Mouse (Mus musculus): Measurements from ENCODE around the gene Mmp15. TPM values are rescaled to one million over a fixed set of nuclear protein-coding genes. Genes with fewer than 3 reads are reported as not detected.
A peak's percentile ranks its signal among the peaks of the same experiment; 100 is the strongest.

Gene Mmp15
- polyA plus RNA-seq, 1 experiment from 2014 or later = 38.1 TPM

- H3K9ac ChIP-seq (ENCODE audit: low read depth, low read length) = 0 out of 2 replicates have a peak overlapping the region, but pooled peaks have one; percentile 46
Observed at GRCm38 (mm10) chr8:95348811-95349630, 3.0 kb upstream of the Mmp15 start.

DNA sequence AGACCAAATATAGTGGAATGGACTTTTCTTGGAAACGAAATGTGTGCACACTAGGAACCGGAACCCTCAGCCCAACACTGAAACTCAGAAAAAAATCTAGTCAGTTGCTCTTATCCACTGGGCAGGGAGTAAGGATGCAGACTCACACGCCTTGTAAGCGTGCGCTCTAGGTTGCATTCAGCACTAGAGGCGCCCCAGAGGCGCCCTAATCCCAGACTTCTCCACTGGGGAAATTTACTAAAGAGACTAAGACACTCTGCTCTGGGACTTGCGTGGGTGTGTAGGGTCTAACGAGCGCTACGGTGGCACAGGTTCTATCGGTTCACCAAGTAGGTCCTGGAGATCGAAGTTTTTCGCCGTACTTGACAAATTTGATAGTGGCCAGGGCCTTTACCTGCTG lies 607 bp upstream of the Mmp15 start:
- H3K27ac ChIP-seq (ENCODE audit: low read depth, low read length) = peak overlapping the region; percentile 91

More at GRCm38 (mm10) chr8:95348811-95349630, 3.0 kb upstream of the Mmp15 start:
- 50% methylated on average over 19 of the region's 19 CpGs for WGBS (ENCODE audit: insufficient replicate concordance)
- ATAC-seq (replicated peaks; ENCODE audit: insufficient number of reproducible peaks, low FRiP score, low TSS enrichment) = no peak
- no peak overlapping the region for H3K27ac ChIP-seq (ENCODE audit: low read depth, low read length)
- no peak overlapping the region for H3K4me3 ChIP-seq (ENCODE audit: low read depth, low read length)
- peaks cover 21% of the 10 kb centered on the region for H3K4me1 ChIP-seq (ENCODE audit: control insufficient read depth, insufficient read depth, low read length)
- H3K9me3 ChIP-seq (replicated peaks; ENCODE audit: control insufficient read depth, low read length) = no peaks in the 10 kb centered on the region
- H3K36me3 ChIP-seq (ENCODE audit: control insufficient read depth, insufficient read depth, low read length) = no peaks in the 10 kb centered on the region; the same call in none of the 2 replicates
- H3K4me2 ChIP-seq = no peak overlapping the region
- no peaks in the 10 kb centered on the region; the same call in 1 of the 2 replicates for H3K27me3 ChIP-seq (ENCODE audit: control insufficient read depth, insufficient read depth, low read length)

GRCm38 (mm10) chr8:95352871-95353866 lies 1.1 kb downstream of the Mmp15 start:
- no peaks in the 10 kb centered on the region for H3K36me3 ChIP-seq (ENCODE audit: control insufficient read depth, insufficient read depth, low read length)
- peak; percentile 12; the same call in 1 of the 2 replicates for ATAC-seq (replicated peaks; ENCODE audit: insufficient number of reproducible peaks, low FRiP score, low TSS enrichment)
- H3K4me2 ChIP-seq = peak overlapping the region; percentile 85
- 1% methylated on average over 58 of the region's 62 CpGs for WGBS (ENCODE audit: insufficient replicate concordance)
- H3K9ac ChIP-seq (ENCODE audit: low read depth, low read length) = peak overlapping the region; percentile 99
- peak overlapping the region; percentile 92 for H3K4me3 ChIP-seq (ENCODE audit: low read depth, low read length)
- H3K4me1 ChIP-seq (ENCODE audit: control insufficient read depth, insufficient read depth, low read length) = peaks cover 53% of the 10 kb centered on the region
- peak overlapping the region; percentile 91 for H3K27ac ChIP-seq (ENCODE audit: low read depth, low read length)
- H3K9me3 ChIP-seq (replicated peaks; ENCODE audit: control insufficient read depth, low read length) = no peaks in the 10 kb centered on the region
- H3K27me3 ChIP-seq (ENCODE audit: control insufficient read depth, insufficient read depth, low read length) = no peaks in the 10 kb centered on the region; the same call in 1 of the 2 replicates

More for the DNA sequence above, 607 bp upstream of the Mmp15 start:
- Histone ChIP-seq H3K4me1 (ENCODE audit: control insufficient read depth, insufficient read depth, low read length) (peaks cover 44% of the 10 kb centered on the region), H3K4me2 (peak overlapping the region; percentile 85), H3K9me3 (replicated peaks; ENCODE audit: control insufficient read depth, low read length) (no peaks in the 10 kb centered on the region), H3K4me3 (ENCODE audit: low read depth, low read length) (peak overlapping the region; percentile 92), H3K27me3 (ENCODE audit: control insufficient read depth, insufficient read depth, low read length) (no peaks in the 10 kb centered on the region; the same call in 1 of the 2 replicates), H3K9ac (ENCODE audit: low read depth, low read length) (peak overlapping the region; percentile 99), H3K36me3 (ENCODE audit: control insufficient read depth, insufficient read depth, low read length) (no peaks in the 10 kb centered on the region; the same call in 1 of the 2 replicates)
- no peak for ATAC-seq (replicated peaks; ENCODE audit: insufficient number of reproducible peaks, low FRiP score, low TSS enrichment)
- WGBS (ENCODE audit: insufficient replicate concordance) = 3% methylated on average over 15 of the region's 15 CpGs

DNA sequence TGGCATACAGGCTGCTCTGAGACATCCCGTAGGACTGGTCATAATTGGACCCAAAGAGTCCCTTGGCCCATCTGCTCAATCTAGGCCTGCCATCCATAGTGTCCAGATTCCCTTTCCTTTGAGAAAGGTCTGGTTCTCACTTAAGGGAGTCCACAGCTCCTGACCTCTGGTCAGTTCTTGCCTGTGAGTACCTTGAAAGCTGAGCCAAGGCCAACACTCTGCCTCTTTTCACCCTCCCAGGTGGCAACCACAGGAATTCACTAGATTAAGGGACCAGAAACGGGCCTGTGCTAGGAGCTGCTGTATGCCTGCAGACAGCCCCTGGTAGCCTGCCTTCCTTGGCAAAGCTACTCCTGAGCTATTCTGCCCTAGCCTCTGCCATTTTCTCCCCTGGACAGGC lies 2.5 kb downstream of the Mmp15 start:
- Histone ChIP-seq H3K27ac (ENCODE audit: low read depth, low read length) (no peak overlapping the region), H3K4me1 (ENCODE audit: control insufficient read depth, insufficient read depth, low read length) (peaks cover 63% of the 10 kb centered on the region), H3K36me3 (ENCODE audit: control insufficient read depth, insufficient read depth, low read length) (no peaks in the 10 kb centered on the region), H3K4me2 (peak overlapping the region; percentile 85), H3K4me3 (ENCODE audit: low read depth, low read length) (peak overlapping the region; percentile 92), H3K9ac (ENCODE audit: low read depth, low read length) (peak overlapping the region; percentile 99; the same call in 1 of the 2 replicates), H3K9me3 (replicated peaks; ENCODE audit: control insufficient read depth, low read length) (no peaks in the 10 kb centered on the region), H3K27me3 (ENCODE audit: control insufficient read depth, insufficient read depth, low read length) (no peaks in the 10 kb centered on the region; the same call in 1 of the 2 replicates)
- no peak for ATAC-seq (replicated peaks; ENCODE audit: insufficient number of reproducible peaks, low FRiP score, low TSS enrichment)
- 68% methylated on average over 2 of the region's 2 CpGs for WGBS (ENCODE audit: insufficient replicate concordance)

DNA sequence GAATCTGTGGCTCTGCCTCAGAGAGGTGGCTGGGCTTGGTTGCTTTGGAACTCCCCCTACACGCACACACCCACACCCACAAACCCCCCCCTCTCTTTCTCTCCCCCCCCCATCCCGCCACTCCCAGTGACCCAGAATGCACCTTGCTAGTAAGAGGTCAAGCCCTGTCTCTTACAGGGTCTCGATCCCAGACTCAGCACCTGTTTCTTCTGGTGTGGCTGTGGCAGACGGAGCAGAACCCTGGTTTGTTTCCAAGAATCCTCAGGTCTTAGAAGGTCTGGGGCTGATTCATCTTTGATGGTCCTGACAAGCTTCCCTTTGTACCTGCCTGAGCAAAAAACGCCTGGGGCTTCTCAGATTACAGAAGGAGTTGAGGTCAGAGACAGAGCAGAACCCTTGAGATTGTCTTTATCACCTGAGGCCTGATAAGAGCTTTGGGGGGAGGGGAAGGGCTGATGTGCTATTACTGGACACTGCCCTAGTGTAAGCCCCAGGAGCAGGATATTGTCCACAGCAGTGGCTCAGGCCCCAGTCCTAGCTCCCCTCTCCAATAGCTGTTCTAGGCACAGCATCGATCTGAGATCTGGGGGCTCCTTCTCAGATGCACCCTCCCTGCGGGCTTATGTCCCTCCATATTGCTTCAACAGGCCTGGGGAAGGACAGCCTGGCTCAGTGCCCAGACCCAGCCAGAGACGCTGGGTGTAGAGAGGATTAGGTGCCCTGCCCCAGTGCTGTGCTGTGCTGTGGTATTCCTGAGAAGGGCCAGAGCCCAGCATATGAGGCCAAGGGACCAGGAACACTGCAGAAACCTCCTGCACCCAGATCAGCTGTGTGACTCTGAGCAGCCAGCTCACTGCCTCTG lies 6.7 kb downstream of the Mmp15 start:
- peak overlapping the region; percentile 95 for H3K27ac ChIP-seq (ENCODE audit: low read depth, low read length)

DNA sequence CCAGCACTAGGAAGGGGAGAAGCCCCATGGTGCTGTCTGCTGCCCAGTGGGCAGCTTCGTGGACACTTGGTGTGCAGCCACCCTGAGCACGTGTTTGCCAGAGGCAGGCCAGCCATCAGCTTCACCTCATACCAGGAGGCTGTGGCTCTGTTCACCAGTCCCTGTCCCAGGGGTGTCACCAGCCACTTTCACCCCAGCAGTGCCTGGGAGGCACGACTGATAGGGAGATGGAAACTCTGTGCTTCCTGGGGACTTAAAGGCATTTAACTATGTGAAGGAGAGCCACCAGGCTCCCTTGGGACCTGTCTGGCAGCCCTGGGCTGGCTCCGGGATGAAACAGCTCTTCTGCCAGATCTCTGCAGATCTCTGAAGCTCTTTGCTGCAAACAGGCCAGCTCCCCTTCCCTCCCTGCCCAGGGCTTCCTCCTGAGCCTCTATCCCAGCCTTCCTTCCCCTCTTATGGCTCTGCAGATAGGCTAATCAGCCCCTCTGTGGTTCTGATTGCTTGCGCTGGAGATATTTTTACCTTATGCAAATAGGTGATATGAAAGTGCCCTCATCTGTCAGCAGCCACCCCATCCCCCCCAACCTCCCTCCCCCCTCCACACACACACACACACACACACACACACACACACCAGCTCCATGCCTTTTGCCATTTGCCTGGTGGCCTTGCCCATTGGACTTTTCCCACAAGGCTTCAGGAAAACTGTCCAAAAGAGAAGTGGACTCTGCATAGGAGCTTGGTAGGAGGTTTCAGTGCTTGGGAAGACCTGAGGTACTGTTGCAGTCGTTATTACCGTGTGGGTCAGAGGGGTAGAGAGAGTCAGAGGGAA lies 8.3 kb downstream of the Mmp15 start:
- 13% methylated on average over 7 of the region's 7 CpGs for WGBS (ENCODE audit: insufficient replicate concordance)
- peaks cover 77% of the 10 kb centered on the region for H3K4me1 ChIP-seq (ENCODE audit: control insufficient read depth, insufficient read depth, low read length)
- peak overlapping the region; percentile 58 for H3K9ac ChIP-seq (ENCODE audit: low read depth, low read length)
- no peaks in the 10 kb centered on the region for H3K9me3 ChIP-seq (replicated peaks; ENCODE audit: control insufficient read depth, low read length)
- peak overlapping the region; percentile 22 for H3K4me3 ChIP-seq (ENCODE audit: low read depth, low read length)
- peak overlapping the region; percentile 52 for H3K4me2 ChIP-seq
- no peaks in the 10 kb centered on the region for H3K36me3 ChIP-seq (ENCODE audit: control insufficient read depth, insufficient read depth, low read length)
- ATAC-seq (replicated peaks; ENCODE audit: insufficient number of reproducible peaks, low FRiP score, low TSS enrichment) = peak; percentile 53; the same call in 1 of the 2 replicates
- peak overlapping the region; percentile 95 for H3K27ac ChIP-seq (ENCODE audit: low read depth, low read length)
- H3K27me3 ChIP-seq (ENCODE audit: control insufficient read depth, insufficient read depth, low read length) = no peaks in the 10 kb centered on the region

More for the DNA sequence above, 6.7 kb downstream of the Mmp15 start:
- no peaks in the 10 kb centered on the region for H3K36me3 ChIP-seq (ENCODE audit: control insufficient read depth, insufficient read depth, low read length)
- peak overlapping the region; percentile 34; the same call in 1 of the 2 replicates for H3K9ac ChIP-seq (ENCODE audit: low read depth, low read length)
- ATAC-seq (replicated peaks; ENCODE audit: insufficient number of reproducible peaks, low FRiP score, low TSS enrichment) = peak; percentile 35
- 18% methylated on average over 6 of the region's 8 CpGs for WGBS (ENCODE audit: insufficient replicate concordance)
- no peaks in the 10 kb centered on the region for H3K9me3 ChIP-seq (replicated peaks; ENCODE audit: control insufficient read depth, low read length)
- peak overlapping the region; percentile 52 for H3K4me2 ChIP-seq
- H3K4me1 ChIP-seq (ENCODE audit: control insufficient read depth, insufficient read depth, low read length) = peaks cover 87% of the 10 kb centered on the region
- no peaks in the 10 kb centered on the region for H3K27me3 ChIP-seq (ENCODE audit: control insufficient read depth, insufficient read depth, low read length)
- no peak overlapping the region for H3K4me3 ChIP-seq (ENCODE audit: low read depth, low read length)

- 29% methylated on average over 3 of the region's 3 CpGs for WGBS (ENCODE audit: insufficient replicate concordance)
- no peak overlapping the region for H3K9ac ChIP-seq (ENCODE audit: low read depth, low read length)
Observed at GRCm38 (mm10) chr8:95361016-95361341, 8.9 kb downstream of the Mmp15 start.

More at GRCm38 (mm10) chr8:95361016-95361341, 8.9 kb downstream of the Mmp15 start:
- Histone ChIP-seq H3K27ac (ENCODE audit: low read depth, low read length) (peak overlapping the region; percentile 95), H3K4me1 (ENCODE audit: control insufficient read depth, insufficient read depth, low read length) (peaks cover 78% of the 10 kb centered on the region), H3K9me3 (replicated peaks; ENCODE audit: control insufficient read depth, low read length) (no peaks in the 10 kb centered on the region), H3K4me3 (ENCODE audit: low read depth, low read length) (no peak overlapping the region), H3K4me2 (peak overlapping the region; percentile 52), H3K36me3 (ENCODE audit: control insufficient read depth, insufficient read depth, low read length) (no peaks in the 10 kb centered on the region), H3K27me3 (ENCODE audit: control insufficient read depth, insufficient read depth, low read length) (no peaks in the 10 kb centered on the region)
- no peak; the same call in 1 of the 2 replicates for ATAC-seq (replicated peaks; ENCODE audit: insufficient number of reproducible peaks, low FRiP score, low TSS enrichment)
